Mouse (Mus musculus): ENCODE measurements around the gene Xrcc6. TPM values are rescaled to one million over a fixed set of nuclear protein-coding genes. Genes with fewer than 3 reads are reported as not detected.
A peak's percentile ranks its signal among the peaks of the same experiment; 100 is the strongest.
"Not testable (repeated sequence)": the region's sequence is repeated elsewhere in the genome, so short reads cannot be mapped to it uniquely, and the experiment has no call there.

The Xrcc6 gene
- polyA plus RNA-seq, 1 experiment from 2014 or later, result 58.4 TPM

DNA sequence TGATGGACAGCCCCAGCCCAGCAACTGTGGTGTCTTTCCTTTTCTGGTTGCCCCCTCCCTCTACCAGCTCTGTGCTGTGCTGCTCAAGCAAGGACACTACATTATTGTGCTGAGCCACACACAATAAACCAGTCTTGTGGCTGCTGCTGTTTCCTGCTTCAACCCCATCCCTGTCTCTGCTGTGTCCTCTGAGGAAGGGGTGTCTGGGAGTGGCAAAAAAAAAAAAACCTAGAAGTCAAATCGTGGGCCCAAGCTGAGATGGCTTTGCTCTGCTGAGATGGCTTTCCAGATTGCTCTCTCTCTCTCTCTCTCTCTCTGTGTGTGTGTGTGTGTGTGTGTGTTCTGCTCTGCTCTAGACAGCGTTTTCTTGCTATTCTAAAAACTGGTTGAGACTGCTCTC is 19.2 kb upstream of the Xrcc6 start:
- Histone ChIP-seq H3K9me3 (replicated peaks) (peaks cover 8% of the 10 kb centered on the region; the same call in 1 of the 2 replicates), H3K27ac (no peak overlapping the region), H3K4me1 (no peaks in the 10 kb centered on the region), H3K4me2 (replicated peaks) (no peak overlapping the region), H3K36me3 (no peaks in the 10 kb centered on the region), H3K4me3 (no peak overlapping the region), H3K9ac (no peak overlapping the region), H3K27me3 (no peaks in the 10 kb centered on the region)
- WGBS, result 73% methylated on average over 2 of the region's 2 CpGs
- ATAC-seq (ENCODE audit: low FRiP score), result no peak

GRCm38 (mm10) chr15:81969173-81969572 is 18.5 kb upstream of the Xrcc6 start:
- Histone ChIP-seq H3K9me3 (replicated peaks) (peaks cover 8% of the 10 kb centered on the region; the same call in 1 of the 2 replicates), H3K9ac (no peak overlapping the region), H3K4me3 (no peak overlapping the region), H3K27me3 (no peaks in the 10 kb centered on the region), H3K36me3 (no peaks in the 10 kb centered on the region), H3K27ac (no peak overlapping the region), H3K4me2 (replicated peaks) (no peak overlapping the region), H3K4me1 (no peaks in the 10 kb centered on the region)
- WGBS, result 75% methylated on average over 7 of the region's 7 CpGs
- no peak for ATAC-seq (ENCODE audit: low FRiP score)

DNA sequence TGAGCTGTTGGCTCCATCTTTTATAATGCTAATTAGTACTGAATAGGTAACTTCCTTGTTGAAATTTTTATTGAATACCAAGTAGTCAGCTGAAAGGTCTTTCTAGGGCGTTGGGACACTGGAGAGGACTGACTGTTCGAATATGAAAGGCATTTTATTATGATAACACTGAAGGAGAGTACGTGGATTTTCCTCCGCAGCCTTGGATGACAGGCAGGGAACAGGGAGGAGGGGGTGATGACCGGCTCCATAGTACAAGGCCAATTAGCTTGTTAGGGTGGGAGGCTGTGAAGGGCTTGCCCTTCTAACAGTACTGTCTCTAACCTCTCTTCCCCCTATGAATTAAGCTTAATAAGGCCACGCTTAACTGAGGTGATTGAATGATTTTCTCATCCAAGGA is 18.0 kb upstream of the Xrcc6 start:
- H3K4me1 ChIP-seq; H3K4me2 ChIP-seq (replicated peaks); H3K27ac ChIP-seq; H3K9me3 ChIP-seq (replicated peaks); H3K27me3 ChIP-seq; ATAC-seq (ENCODE audit: low FRiP score); H3K4me3 ChIP-seq; H3K9ac ChIP-seq; H3K36me3 ChIP-seq: not testable (repeated sequence)
- WGBS, result 72% methylated on average over 6 of the region's 6 CpGs

GRCm38 (mm10) chr15:81970498-81970897 is 17.1 kb upstream of the Xrcc6 start:
- 87% methylated on average over 4 of the region's 4 CpGs for whole genome bisulfite sequencing
- not testable (repeated sequence) for H3K4me2 ChIP-seq (replicated peaks); H3K36me3 ChIP-seq; H3K27me3 ChIP-seq; H3K27ac ChIP-seq; H3K9ac ChIP-seq; H3K4me1 ChIP-seq; H3K4me3 ChIP-seq; ATAC-seq (ENCODE audit: low FRiP score)
- H3K9me3 ChIP-seq (replicated peaks), result peaks cover 12% of the 10 kb centered on the region; the same call in 1 of the 2 replicates

DNA sequence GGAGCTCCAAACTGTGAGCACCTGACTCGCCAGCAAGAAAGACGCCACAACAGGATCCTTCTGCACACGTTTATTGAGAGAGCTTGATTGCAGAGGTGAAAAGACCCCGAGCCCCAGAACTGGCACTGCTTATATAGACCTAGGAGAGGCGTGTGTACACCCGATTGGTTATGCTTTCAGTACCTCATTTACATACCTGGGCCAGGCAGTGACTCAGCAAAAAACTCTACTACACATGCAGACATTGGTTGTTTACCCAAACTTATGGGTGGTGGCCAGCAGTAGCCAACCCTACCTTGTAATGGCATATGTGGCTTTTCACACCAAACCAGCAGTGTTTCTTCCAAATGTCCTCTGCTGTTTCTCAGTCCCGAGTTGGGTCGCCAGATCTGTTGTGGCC is 12.5 kb upstream of the Xrcc6 start:
- not testable (repeated sequence) for H3K27ac ChIP-seq; H3K9ac ChIP-seq; H3K27me3 ChIP-seq; H3K4me3 ChIP-seq; H3K36me3 ChIP-seq; H3K4me2 ChIP-seq (replicated peaks); H3K4me1 ChIP-seq; ATAC-seq (ENCODE audit: low FRiP score)
- 96% methylated on average over 8 of the region's 8 CpGs for WGBS
- H3K9me3 ChIP-seq (replicated peaks), result peaks cover 12% of the 10 kb centered on the region; the same call in 1 of the 2 replicates

GRCm38 (mm10) chr15:81980321-81980720 is 7.3 kb upstream of the Xrcc6 start, which contains the start of gene 1700029P11Rik:
Gene 1700029P11Rik, plus strand, starts transcription at chr15:81980540.
- Histone ChIP-seq H3K36me3 (no peaks in the 10 kb centered on the region), H3K9ac (no peak within 1 kb of the TSS), H3K9me3 (replicated peaks) (0 out of 2 replicates have a peak, but pooled peaks cover 1% of the 10 kb centered on the region), H3K27me3 (no peaks in the 10 kb centered on the region), H3K4me3 (no peak within 1 kb of the TSS), H3K27ac (no peak within 1 kb of the TSS), H3K4me2 (replicated peaks) (no peak within 1 kb of the TSS), H3K4me1 (no peaks in the 10 kb centered on the region)
- WGBS, result 95% methylated on average over 23 of the region's 23 CpGs
- ATAC-seq (ENCODE audit: low FRiP score), result no peak

GRCm38 (mm10) chr15:81982173-81982572 is 5.5 kb upstream of the Xrcc6 start:
- Histone ChIP-seq H3K27me3 (no peaks in the 10 kb centered on the region), H3K4me2 (replicated peaks) (no peak overlapping the region), H3K9me3 (replicated peaks) (no peaks in the 10 kb centered on the region), H3K4me1 (peaks cover 5% of the 10 kb centered on the region; the same call in 1 of the 2 replicates), H3K27ac (no peak overlapping the region), H3K4me3 (no peak overlapping the region), H3K36me3 (no peaks in the 10 kb centered on the region), H3K9ac (no peak overlapping the region)
- no peak for ATAC-seq (ENCODE audit: low FRiP score)
- 51% methylated on average over 1 of the region's 1 CpGs for WGBS

DNA sequence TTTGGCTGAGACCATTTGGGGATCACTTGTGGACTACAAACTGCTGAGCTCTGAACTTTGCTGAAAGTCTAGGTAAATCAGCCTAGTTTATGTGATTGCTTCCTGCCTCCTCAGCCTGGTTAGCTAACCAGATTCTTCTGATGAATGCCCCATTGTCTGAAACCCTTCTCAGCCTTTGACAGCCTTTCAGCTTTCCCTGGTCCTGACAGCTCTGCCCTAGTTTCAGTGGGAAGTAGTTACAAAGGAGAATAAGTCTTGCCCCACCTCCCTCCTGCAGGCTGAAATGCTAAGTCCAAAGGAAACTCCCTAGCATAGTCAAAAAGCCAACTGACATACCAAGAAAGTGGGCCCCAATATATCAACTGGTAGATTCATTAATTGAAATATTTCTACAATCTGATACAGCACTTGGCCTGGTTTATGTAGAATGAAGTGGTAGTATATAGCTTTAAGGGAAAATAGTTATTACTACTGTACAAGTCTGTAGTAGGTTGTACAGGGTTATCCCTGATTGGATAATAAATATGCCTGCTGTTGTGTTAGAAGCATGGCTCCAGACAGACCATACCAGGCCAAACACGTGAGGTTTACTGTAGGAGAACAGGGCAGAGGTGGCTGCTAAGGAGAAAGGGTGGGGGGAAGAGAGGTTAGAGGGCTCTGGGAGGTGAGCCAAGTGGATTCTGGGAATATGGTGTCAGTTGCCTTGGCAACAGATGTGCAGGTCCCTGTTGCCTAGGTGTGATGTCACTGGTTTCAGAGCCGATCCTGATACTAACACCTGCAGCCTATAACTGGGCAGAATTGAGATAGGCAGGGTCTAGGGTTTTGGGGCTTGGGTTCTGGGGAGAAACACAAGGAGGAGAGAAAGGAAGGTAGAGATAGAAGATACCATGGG is 2.1 kb upstream of the Xrcc6 start:
- H3K36me3 ChIP-seq, result no peaks in the 10 kb centered on the region
- 53% methylated on average over 2 of the region's 2 CpGs for WGBS
- no peaks in the 10 kb centered on the region for H3K27me3 ChIP-seq
- no peak for ATAC-seq (ENCODE audit: low FRiP score)
- no peak overlapping the region for H3K4me3 ChIP-seq
- H3K9me3 ChIP-seq (replicated peaks), result no peaks in the 10 kb centered on the region
- H3K4me2 ChIP-seq (replicated peaks), result no peak overlapping the region
- H3K9ac ChIP-seq, result no peak overlapping the region
- no peak overlapping the region for H3K27ac ChIP-seq
- H3K4me1 ChIP-seq, result peaks cover 5% of the 10 kb centered on the region; the same call in 1 of the 2 replicates

GRCm38 (mm10) chr15:81989371-81990062 is 1.9 kb downstream of the Xrcc6 start:
- no peak overlapping the region for H3K9ac ChIP-seq
- no peak overlapping the region for H3K27ac ChIP-seq
- peaks cover 5% of the 10 kb centered on the region; the same call in 1 of the 2 replicates for H3K4me1 ChIP-seq
- 0 out of 2 replicates have a peak, but pooled peaks have one; percentile 48 for ATAC-seq (ENCODE audit: low FRiP score)
- peaks cover 13% of the 10 kb centered on the region for H3K36me3 ChIP-seq
- no peaks in the 10 kb centered on the region for H3K27me3 ChIP-seq
- no peak overlapping the region for H3K4me2 ChIP-seq (replicated peaks)
- no peaks in the 10 kb centered on the region for H3K9me3 ChIP-seq (replicated peaks)
- H3K4me3 ChIP-seq, result no peak overlapping the region
- 43% methylated on average over 11 of the region's 11 CpGs for WGBS

- H3K27me3 ChIP-seq, result no peaks in the 10 kb centered on the region
- no peak overlapping the region for H3K9ac ChIP-seq
- peaks cover 5% of the 10 kb centered on the region; the same call in 1 of the 2 replicates for H3K4me1 ChIP-seq
- H3K4me2 ChIP-seq (replicated peaks), result no peak overlapping the region
- 49% methylated on average over 7 of the region's 7 CpGs for WGBS
- no peak for ATAC-seq (ENCODE audit: low FRiP score)
- no peaks in the 10 kb centered on the region for H3K9me3 ChIP-seq (replicated peaks)
- H3K27ac ChIP-seq, result no peak overlapping the region
- no peak overlapping the region for H3K4me3 ChIP-seq
- peaks cover 22% of the 10 kb centered on the region for H3K36me3 ChIP-seq
Measured at GRCm38 (mm10) chr15:81990549-81990948, 2.9 kb downstream of the Xrcc6 start.

DNA sequence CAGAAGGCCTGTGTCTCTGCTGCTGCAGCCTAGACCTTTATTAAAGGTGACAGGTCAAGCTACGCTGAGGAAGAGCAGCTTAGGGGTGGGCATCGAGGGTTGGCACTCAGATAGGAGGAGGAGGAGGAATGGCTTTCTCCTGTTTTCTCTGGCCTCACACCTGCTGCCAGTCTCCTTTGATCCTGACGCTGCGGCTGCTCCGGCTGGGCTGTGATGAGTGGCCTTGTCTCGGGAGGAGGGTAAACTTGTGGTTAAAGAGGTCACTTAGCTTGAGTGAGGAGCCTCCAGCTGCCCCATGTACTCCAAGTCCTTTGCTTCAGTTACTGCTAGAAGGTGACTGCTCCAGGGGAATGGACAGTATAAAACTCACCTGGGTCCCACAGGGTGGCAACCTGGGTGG is 6.4 kb downstream of the Xrcc6 start:
- H3K4me1 ChIP-seq, result no peaks in the 10 kb centered on the region
- H3K27me3 ChIP-seq, result no peaks in the 10 kb centered on the region
- no peaks in the 10 kb centered on the region for H3K9me3 ChIP-seq (replicated peaks)
- H3K9ac ChIP-seq, result no peak overlapping the region
- H3K27ac ChIP-seq, result no peak overlapping the region
- 94% methylated on average over 6 of the region's 6 CpGs for WGBS
- ATAC-seq (ENCODE audit: low FRiP score), result no peak
- H3K36me3 ChIP-seq, result peaks cover 46% of the 10 kb centered on the region
- H3K4me3 ChIP-seq, result no peak overlapping the region
- no peak overlapping the region for H3K4me2 ChIP-seq (replicated peaks)

DNA sequence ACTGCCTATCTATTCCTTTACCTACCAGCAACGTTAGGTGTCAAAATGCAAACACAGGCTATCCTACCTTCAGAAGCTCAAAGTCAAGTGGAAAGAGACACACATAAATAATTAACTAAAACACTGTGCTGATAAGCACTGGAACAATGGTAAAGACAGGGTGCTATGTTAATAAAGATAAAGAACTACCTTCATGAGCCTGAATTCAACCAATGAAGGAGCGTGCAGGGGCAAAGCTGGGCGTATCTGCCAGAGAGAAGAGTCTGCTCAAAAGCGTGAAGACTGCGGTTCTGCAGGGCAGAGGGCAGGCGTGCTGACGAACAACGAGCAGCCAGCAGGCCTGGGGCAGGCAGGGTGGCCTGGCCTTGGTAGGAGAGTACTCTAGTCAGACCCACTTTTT is 16.6 kb downstream of the Xrcc6 start:
- no peak overlapping the region for H3K4me3 ChIP-seq
- H3K27ac ChIP-seq, result no peak overlapping the region
- peaks cover 32% of the 10 kb centered on the region for H3K36me3 ChIP-seq
- H3K9ac ChIP-seq, result no peak overlapping the region
- no peak overlapping the region for H3K4me2 ChIP-seq (replicated peaks)
- no peaks in the 10 kb centered on the region for H3K4me1 ChIP-seq
- WGBS, result 92% methylated on average over 8 of the region's 8 CpGs
- no peaks in the 10 kb centered on the region for H3K27me3 ChIP-seq
- ATAC-seq (ENCODE audit: low FRiP score), result no peak
- H3K9me3 ChIP-seq (replicated peaks), result no peaks in the 10 kb centered on the region

Measured in hindbrain, embryonic 12.5 days (tissue).